Mouse (Mus musculus) liver, embryonic 14.5 days (tissue): Measurements from ENCODE around the gene Cdh7. TPM values are rescaled to one million over a fixed set of nuclear protein-coding genes. Genes with fewer than 3 reads are reported as not detected.

Experiments
- ATAC-seq: fragments of 200-750 bp; cut with Nextera tagmentation; 2 replicates; pipeline ENCODE4 v1.8.0; 2017; ENCODE audit warnings: moderate number of reproducible peaks, mild to moderate bottlenecking, moderate library complexity; ENCODE audit not compliant: insufficient read depth
- DNase-seq, 3 experiments: peaks; one replicate each; pipeline ENCODE4 v3.0.0-alpha.2; 2012 to 2013; ENCODE audit warnings: low read depth in 3 of 3, low spot score in 3 of 3
- H3K27ac ChIP-seq: fragments of 300-500 bp; sonication (generic); 2 replicates; pipeline ENCODE4 v1.5.1; 2014; ENCODE audit warnings: moderate library complexity, mild to moderate bottlenecking, control low read depth, inconsistent platforms
- H3K27me3 ChIP-seq: fragments of 300-500 bp; sonication (generic); 2 replicates; pipeline ENCODE4 v1.6.1; 2014; ENCODE audit warnings: mild to moderate bottlenecking, low read length, moderate library complexity; ENCODE audit not compliant: control insufficient read depth, insufficient read depth
- H3K36me3 ChIP-seq: fragments of 300-500 bp; sonication (generic); replicated peaks from 2 replicates; pipeline ENCODE4 v1.6.1; 2014; ENCODE audit warnings: low read depth; ENCODE audit not compliant: control insufficient read depth, insufficient read depth
- H3K4me1 ChIP-seq, 2 experiments: fragments of 200-500 bp in 1 of 2; fragments of 300-500 bp in 1 of 2; sonication (generic) in 1 of 2; replicated peaks; 2 replicates each; pipeline ENCODE4 v1.6.1; 2012 to 2014; ENCODE audit warnings: antibody characterized with exemption in 1 of 2, inconsistent platforms in 1 of 2, low read length in 1 of 2; ENCODE audit not compliant: control insufficient read depth in 2 of 2, insufficient read depth in 2 of 2
- H3K4me2 ChIP-seq: fragments of 300-500 bp; sonication (generic); 2 replicates; pipeline ENCODE4 v1.6.1; 2014; ENCODE audit warnings: low read depth, mild to moderate bottlenecking, control low read depth, moderate library complexity
- H3K4me3 ChIP-seq, 2 experiments: fragments of 200-500 bp in 1 of 2; fragments of 300-500 bp in 1 of 2; sonication (generic) in 1 of 2; 2 replicates each; pipeline ENCODE4 v1.5.1; 2012 to 2014; ENCODE audit warnings: low read depth in 2 of 2, low read length in 2 of 2, mild to moderate bottlenecking in 2 of 2, control low read depth in 1 of 2, inconsistent platforms in 1 of 2, moderate library complexity in 1 of 2; ENCODE audit not compliant: insufficient read depth in 1 of 2
- H3K9ac ChIP-seq: fragments of 300-500 bp; sonication (generic); replicated peaks from 2 replicates; pipeline ENCODE4 v1.6.1; 2014; ENCODE audit warnings: mild to moderate bottlenecking, control low read depth, moderate library complexity
- H3K9me3 ChIP-seq: fragments of 300-500 bp; sonication (generic); 2 replicates; pipeline ENCODE4 v1.6.1; 2016; ENCODE audit warnings: low read length, mixed read lengths; ENCODE audit not compliant: control insufficient read depth
- CTCF ChIP-seq: IDR thresholded peaks from 2 replicates; pipeline ENCODE4 v1.5.1; 2016; ENCODE audit warnings: antibody characterized with exemption, low read depth, control low read depth
- EP300 ChIP-seq: IDR thresholded peaks from 2 replicates; pipeline ENCODE4 v1.6.1; 2016; ENCODE audit warnings: antibody characterized with exemption, low read depth
- WGBS: fragments of 180-500 bp; shearing (Covaris S2); extraction: QIAGEN DNeasy Blood & Tissue Kit; methylation state at CpG from one replicate; pipeline ENCODE4 v1.1.7; 2014; ENCODE audit not compliant: insufficient replicate concordance; 5-methylcytosine and 5-hydroxymethylcytosine counted together
- polyA plus RNA-seq, 2 experiments: library from polyadenylated mRNA; depleted of rRNA in 1 of 2; stranded (reverse) in 1 of 2; unstranded in 1 of 2; fragments of >200 nt; fragmentation: Nextera tagmentation in 1 of 2; extraction: Ambion mirVana in 1 of 2; gene quantifications; 2 replicates each; pipeline versions ENCODE4 v1.2.1 to v1.2.3; 2012 to 2014

Gene Cdh7
- 0.02 TPM in 1 of 2 replicates, not detected in the other for polyA plus RNA-seq (2012; rRNA removed)
- polyA plus RNA-seq (2014; fragmentation: Nextera tagmentation; extraction: Ambion mirVana) = not detected in 2 replicates

- Histone ChIP-seq H3K4me2 (no peak within 1 kb of the TSS), H3K4me3 (peak within 1 kb of the TSS in 1 of 2 experiments; percentile 13; a peak in 1 of 4 replicates), H3K4me1 (no peaks in the 10 kb centered on the region), H3K9ac (no peak within 1 kb of the TSS), H3K36me3 (no peaks in the 10 kb centered on the region), H3K27me3 (no peaks in the 10 kb centered on the region), H3K9me3 (no peaks in the 10 kb centered on the region), H3K27ac (no peak within 1 kb of the TSS)
- no peak for ATAC-seq
- no peak for DNase-seq
- TF ChIP-seq EP300 = no peak
- no peak for TF ChIP-seq CTCF
- WGBS = 5% methylated on average over 35 of the region's 35 CpGs
Observed at GRCm38 (mm10) chr1:109982064-109982808, at the start of gene Cdh7. TSS of gene Cdh7 (plus strand) at chr1:109982431.

- DNase-seq (no peak), ATAC-seq (no peak)
- Histone ChIP-seq H3K4me2 (no peak overlapping the region), H3K9ac (no peak overlapping the region), H3K4me1 (no peaks in the 10 kb centered on the region), H3K27me3 (no peaks in the 10 kb centered on the region), H3K4me3 (no peak overlapping the region), H3K9me3 (no peaks in the 10 kb centered on the region), H3K27ac (no peak overlapping the region), H3K36me3 (no peaks in the 10 kb centered on the region)
- TF ChIP-seq CTCF (no peak), EP300 (no peak)
- WGBS = 66% methylated on average over 3 of the region's 3 CpGs
Observed at GRCm38 (mm10) chr1:109932674-109933073, 49.6 kb upstream of the Cdh7 start.

GRCm38 (mm10) chr1:109948571-109948970 is 33.7 kb upstream of the Cdh7 start:
- Histone ChIP-seq H3K36me3 (no peaks in the 10 kb centered on the region), H3K4me2 (no peak overlapping the region), H3K27ac (no peak overlapping the region), H3K4me3 (no peak overlapping the region), H3K9me3 (no peaks in the 10 kb centered on the region), H3K27me3 (no peaks in the 10 kb centered on the region), H3K9ac (no peak overlapping the region), H3K4me1 (no peaks in the 10 kb centered on the region)
- TF ChIP-seq CTCF (no peak), EP300 (no peak)
- WGBS = 45% methylated on average over 2 of the region's 2 CpGs
- ATAC-seq (no peak), DNase-seq (no peak)

- WGBS = 67% methylated on average over 5 of the region's 5 CpGs
- Histone ChIP-seq H3K4me3 (no peak overlapping the region), H3K4me1 (no peaks in the 10 kb centered on the region), H3K4me2 (no peak overlapping the region), H3K27me3 (no peaks in the 10 kb centered on the region), H3K9me3 (no peaks in the 10 kb centered on the region), H3K9ac (no peak overlapping the region), H3K36me3 (no peaks in the 10 kb centered on the region), H3K27ac (no peak overlapping the region)
- no peak for TF ChIP-seq CTCF
- TF ChIP-seq EP300 = no peak
- no peak for DNase-seq
- ATAC-seq = no peak
Observed at GRCm38 (mm10) chr1:109971721-109972425, 10.4 kb upstream of the Cdh7 start.

GRCm38 (mm10) chr1:109972426-109973015 is 9.7 kb upstream of the Cdh7 start:
- H3K4me1 ChIP-seq = no peaks in the 10 kb centered on the region
- no peaks in the 10 kb centered on the region for H3K36me3 ChIP-seq
- no peaks in the 10 kb centered on the region for H3K27me3 ChIP-seq
- H3K9me3 ChIP-seq = no peaks in the 10 kb centered on the region
- H3K9ac ChIP-seq = no peak overlapping the region
- no peak overlapping the region for H3K27ac ChIP-seq
- no peak overlapping the region for H3K4me2 ChIP-seq
- DNase-seq = no peak
- TF ChIP-seq EP300 = no peak
- TF ChIP-seq CTCF = no peak
- 56% methylated on average over 4 of the region's 4 CpGs for WGBS
- no peak overlapping the region for H3K4me3 ChIP-seq
- ATAC-seq = no peak
